Mouse (Mus musculus) c-Kit-positive CD71-positive TER-119-negative erythroid progenitor cells, embryonic 14.5 days (primary cell): ENCODE data around the gene Lgals4.
"Not testable (repeated sequence)": the region's sequence is repeated elsewhere in the genome, so short reads cannot be mapped to it uniquely, and the experiment has no call there.

Source experiments
- DNase-seq: peaks from one replicate; pipeline ENCODE4 v3.0.0-alpha.2; 2013; ENCODE audit warnings: low read depth

Lgals4 gene

DNA sequence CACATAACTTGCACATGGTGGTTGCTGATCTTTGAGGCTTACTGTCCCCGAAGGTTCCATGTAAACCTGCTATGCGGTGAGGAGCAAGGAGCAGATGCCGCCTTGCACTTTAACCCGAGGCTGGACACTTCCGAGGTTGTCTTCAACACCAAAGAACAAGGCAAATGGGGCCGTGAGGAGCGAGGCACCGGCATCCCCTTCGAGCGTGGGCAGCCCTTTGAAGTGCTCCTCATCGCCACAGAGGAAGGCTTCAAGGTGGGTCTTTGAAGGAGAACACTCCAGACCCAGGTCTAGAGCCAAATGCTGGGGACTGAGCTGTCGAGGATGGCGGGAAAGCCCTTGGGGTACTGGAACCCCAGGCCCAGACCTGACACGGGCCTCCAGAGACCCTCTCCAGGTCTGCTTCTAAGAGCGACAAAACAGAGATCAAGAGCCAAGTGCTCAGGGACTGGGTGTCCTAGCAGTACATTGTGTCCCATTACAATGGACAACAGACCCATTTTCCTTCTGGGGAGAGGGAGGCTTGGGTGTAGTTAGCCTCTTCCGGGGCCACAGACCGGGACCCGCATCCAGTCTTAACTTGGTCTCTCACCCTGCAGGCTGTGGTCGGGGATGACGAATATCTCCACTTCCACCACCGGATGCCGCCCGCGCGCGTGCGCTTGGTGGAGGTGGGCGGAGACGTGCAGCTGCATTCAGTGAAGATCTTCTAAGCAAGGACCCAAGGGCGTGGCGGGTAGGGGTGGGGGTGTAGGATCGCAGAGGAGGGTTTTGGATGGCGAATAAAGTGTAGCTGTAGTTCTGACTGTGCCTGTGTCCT lies 32.0 kb downstream of the Lgals4 start:
- peak; percentile 83 for DNase-seq

DNA sequence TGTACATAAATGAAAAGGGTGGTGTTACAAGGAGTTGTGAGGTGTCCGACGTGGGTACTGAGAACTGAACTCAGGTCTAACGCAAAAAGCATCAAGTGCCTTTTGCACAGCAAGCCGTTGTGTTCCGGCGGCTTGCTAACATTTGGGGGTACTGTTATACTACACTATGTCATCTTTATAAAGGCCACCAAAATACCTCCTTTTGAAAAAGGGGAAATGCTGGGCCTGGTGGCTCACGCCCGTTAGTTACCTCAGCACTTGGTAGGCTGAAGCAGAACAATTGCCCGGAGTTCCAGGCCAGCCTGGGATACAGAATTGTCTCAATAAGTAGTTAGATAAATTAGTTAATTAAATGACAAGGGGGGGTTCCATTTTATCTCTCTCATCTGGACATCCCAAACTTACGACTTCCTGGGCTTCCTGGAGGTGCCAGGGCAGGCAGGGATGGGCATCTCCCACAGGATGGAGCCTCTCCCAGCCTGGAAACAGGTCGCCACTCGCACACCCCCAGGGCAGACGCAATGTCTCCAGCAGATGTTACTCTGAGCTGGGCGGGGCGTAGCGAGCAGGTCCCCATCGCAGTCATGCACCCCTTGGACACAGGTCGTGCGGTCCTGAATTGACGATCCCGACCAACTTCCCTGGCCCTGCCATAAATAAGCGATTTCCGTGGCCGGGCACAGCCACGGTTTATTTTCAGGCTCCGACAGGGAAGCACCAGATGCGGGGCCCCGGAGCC lies 33.3 kb downstream of the Lgals4 start:
- no peak for DNase-seq

DNA sequence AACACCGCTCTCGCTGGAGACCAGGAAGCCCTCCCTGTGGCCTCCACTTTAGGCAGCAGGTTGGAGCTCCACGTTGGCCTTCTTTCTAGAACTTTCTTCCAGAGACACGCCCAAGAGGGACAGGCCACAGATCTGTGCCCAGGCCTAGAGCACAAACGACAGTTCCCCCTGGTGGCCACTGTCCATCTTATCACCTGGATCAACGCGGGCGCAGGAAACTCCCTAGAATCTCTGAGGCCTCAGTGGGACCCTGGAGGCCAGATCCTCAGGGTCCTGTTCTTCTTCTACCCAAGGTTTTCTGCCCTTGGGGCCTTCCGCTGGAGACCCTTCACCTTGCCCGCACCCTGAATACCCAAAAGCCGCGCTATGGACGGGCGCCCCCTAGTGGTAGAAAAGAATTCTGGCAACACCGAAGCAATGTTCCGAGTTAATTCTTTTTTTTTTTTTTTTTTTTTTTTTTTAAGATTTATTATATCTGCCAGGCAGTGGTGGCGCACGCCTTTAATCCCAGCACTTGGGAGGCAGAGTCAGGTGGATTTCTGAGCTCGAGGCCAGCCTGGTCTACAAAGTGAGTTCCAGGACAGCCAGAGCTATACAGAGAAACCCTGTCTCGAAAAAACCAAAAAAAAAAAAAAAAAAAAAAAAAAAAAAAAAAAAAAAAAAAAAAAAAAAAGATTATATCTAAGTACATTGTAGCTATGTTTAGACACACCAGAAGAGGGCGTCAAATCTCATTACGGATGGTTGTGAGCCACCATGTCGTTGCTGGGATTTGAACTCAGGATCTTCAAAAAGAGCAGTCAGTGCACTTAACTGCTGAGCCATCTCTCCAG lies 34.1 kb downstream of the Lgals4 start:
- DNase-seq, result peak; percentile 69

DNA sequence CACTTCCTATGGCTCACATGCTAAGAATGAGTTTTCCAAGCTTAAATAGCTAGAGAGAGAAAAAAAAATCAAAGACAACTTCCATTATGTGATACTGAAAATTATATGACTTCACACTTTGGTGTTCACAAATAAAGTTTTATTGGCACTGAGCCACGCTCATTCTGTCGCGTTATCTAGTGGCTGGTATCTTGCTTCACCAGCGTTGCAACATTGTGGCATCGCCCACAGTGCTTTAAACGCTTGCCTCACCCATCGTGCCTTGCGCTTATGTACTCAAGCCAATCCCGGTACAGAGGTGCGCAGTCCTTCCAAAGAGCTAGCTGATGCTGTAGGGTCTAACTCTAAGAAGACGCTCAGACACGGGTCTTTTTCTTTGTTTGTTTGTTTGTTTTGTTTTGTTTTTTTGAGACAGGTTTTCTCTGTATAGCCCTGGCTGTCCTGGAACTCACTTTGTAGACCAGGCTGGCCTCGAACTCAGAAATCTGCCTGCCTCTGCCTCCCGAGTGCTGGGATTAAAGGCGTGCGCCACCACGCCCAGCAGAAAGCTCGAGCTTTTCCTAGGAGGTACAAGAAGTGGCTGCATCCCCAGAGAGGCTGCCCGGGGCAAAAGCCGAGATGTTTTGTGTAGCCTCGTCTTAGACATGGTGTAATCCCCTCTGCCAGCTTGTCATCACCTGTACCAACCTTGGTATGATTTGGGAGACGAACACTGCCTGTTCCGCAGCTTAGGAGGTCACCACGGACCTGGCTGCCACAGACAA lies 37.4 kb downstream of the Lgals4 start:
- DNase-seq, result no peak

DNA sequence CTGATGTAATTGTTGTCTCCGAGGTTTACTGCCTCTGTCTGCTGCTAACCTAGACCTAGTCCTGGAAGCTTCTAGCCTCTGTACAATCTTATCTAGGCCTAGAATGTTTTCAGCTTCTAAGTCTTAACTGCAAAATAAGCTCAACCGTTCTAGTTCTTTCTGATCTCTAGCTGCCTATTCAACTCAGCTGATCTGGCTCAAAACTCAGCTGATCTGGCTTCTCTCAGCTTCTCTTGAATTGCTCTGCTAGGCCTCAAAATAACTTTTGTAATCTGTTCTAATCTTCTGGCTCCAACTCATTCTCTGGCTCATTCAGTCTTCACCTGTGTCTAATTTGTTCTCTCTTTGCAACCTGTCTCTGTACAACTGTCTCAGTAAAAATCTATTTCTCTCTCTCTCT lies 40.9 kb downstream of the Lgals4 start:
- no peak for DNase-seq

DNA sequence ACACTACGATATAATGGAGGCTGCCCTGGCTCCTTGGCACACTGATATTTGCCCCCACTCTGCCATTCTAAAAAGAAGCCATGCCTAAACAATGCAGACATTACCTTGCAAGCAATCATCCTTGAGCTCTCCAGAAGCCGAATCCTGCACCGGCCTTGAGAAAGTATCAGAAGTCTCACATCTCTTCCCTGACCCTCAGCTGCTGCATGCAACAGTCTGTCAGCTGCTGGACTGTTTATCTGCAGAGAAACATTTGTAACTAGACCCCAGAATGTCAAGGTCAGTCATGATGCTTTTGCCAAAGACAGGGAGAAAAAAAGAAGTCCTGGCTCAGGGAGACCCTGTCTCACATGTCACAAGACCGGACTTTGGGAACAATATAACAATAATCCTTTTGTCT lies 42.4 kb downstream of the Lgals4 start:
- no peak for DNase-seq

DNA sequence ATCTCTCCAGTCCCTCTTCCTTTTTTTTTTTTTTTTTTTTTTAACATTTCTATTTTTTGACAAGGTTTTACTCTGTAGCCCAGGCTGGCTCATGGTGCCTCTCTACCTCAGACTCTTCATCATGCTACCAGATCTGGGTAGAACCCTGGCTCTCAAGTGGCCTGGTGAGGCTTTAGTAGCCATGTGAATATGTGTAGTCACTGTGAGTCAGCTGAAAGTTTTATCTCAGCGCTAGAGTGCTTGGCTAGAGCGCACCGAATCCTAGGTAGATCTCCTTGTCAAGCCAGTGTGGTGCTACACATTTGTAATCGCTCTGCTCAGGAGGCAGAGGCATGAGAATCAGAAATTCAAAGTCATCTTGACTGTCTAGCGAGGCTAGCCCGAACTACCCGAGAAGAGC lies 43.5 kb downstream of the Lgals4 start:
- DNase-seq, result peak; percentile 25

DNA sequence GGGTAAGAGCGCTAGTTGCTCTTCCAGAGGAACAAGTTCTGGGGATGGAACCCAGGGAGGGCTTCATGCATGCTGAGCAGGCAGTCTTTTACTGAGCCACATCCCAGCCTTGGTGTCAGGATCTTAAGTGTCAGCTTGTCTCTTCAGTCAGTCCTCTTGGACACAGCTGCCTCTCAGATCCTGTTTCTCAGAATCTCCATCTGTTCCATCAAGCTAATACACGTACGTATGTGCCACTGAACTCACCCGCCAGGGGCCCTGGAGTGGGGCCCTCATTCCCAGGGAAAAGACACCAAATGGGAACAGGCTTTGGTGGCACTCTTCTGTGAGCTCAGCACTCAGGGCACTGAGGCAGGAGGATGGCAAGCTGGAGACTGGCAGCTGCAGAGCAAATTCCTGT lies 44.2 kb downstream of the Lgals4 start:
- DNase-seq, result no peak

DNA sequence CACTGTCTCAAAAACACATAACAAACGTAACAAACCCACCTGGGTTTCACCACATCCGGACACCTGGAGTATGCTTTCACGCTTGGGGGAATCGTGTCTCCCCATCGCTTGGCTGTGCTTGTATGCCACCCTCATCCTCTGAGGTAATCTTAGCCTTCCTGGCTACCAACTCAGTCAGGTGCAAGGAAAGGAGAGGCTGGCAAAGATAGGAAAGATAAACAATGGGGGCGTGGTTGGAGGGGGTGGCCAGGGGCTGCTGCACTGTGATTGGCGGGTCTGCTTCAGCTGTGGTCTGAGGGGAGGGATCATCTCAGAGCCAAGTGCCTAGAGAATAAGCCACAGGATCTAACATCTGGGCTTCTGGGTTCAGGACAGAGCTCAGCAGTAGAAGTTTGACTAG lies 46.0 kb downstream of the Lgals4 start:
- no peak for DNase-seq

DNA sequence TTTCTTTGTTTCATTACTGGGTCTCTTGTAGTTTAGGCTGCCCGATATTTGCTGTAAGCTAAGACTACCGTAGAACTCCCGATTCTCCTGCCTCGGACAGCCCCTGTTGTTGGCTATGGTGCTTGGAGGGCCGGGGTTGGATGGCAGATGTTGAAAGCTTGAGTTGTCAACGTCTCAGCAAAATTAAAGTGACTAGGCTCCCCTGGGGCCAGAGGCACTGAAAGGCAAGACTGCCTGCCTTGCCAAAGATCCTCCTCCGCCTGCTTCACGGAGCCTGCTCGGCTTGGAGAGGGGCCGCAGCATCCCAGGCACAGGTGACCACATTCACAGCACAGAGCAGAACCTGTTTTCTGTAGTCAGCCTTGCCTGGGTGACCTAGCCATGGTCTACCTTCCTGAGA lies 46.9 kb downstream of the Lgals4 start:
- DNase-seq, result no peak

DNA sequence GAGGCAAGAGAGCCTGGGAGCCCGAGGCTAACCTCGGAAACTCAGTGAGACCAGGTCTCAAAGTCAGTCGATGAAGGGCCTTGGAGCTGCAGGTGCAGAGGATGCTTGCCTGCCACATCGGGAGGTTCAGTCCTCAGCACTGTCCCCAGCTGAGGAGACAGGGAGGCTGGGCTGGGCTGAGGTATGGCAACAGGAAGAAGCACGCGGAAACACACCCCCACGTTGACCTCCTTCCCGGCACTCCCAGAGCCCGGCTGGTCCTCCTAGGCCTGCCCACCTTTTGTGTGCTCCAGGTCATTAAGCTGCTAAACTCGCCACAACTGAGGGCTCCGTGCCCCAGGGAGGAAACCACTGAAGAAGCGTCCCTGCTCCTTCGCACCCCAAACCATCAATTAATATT lies 47.5 kb downstream of the Lgals4 start, which contains the start of gene Capn12:
Gene Capn12 (plus strand): TSS at position 224 of the 400 bp plus-strand sequence.
- no peak for DNase-seq

DNA sequence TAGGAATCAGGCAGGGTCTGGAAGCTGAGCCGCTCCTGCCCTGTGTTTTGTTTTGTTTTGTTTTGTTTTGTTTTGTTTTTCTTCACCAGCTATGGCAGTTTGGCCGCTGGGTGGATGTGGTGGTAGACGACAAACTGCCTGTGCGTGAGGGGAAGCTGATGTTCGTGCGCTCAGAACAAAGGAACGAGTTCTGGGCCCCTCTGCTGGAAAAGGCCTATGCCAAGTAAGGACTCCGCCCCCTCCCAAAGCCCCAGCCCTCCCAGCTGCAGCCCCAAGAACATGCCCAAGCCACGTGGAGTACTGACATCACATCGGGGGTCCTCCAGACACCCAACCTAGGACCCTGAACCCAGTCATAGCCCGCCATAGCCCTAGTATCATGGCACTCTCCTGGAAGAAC lies 49.4 kb downstream of the Lgals4 start:
- no peak for DNase-seq

DNA sequence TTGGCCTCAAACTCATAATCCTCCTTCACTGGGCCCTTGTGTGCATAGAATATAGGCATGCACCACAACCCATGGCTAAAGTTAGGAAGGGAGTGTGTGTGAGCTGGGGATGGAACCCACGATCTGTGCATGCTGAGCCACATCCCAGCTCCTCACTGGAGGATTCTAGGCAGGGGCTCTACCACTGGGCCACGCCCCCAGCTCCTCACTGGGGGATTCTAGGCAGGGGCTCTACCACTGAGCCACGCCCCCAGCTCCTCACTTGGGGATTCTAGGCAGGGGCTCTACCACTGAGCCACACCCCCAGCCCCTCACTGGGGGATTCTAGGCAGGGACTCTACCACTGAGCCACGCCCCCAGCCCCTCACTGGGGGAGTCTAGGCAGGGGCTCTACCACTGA lies 50.0 kb downstream of the Lgals4 start:
- not testable (repeated sequence) for DNase-seq

DNA sequence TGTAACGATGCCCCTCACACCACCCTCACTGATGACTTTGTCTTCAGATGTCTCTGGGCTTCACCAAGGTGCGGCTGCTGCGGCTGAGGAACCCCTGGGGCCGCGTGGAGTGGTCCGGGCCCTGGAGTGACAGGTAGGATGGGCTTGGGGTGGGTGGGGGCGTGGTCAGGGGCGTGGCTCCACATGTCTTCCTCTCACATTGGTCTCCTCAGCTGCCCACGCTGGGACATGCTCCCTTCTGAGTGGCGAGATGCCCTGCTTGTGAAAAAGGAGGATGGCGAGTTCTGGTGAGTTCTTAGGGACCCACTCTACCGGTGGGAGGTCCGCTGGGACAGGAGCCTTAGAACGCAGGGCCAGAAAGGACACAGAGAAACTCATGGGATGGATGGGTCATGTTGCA lies 52.8 kb downstream of the Lgals4 start:
- DNase-seq, result no peak

DNA sequence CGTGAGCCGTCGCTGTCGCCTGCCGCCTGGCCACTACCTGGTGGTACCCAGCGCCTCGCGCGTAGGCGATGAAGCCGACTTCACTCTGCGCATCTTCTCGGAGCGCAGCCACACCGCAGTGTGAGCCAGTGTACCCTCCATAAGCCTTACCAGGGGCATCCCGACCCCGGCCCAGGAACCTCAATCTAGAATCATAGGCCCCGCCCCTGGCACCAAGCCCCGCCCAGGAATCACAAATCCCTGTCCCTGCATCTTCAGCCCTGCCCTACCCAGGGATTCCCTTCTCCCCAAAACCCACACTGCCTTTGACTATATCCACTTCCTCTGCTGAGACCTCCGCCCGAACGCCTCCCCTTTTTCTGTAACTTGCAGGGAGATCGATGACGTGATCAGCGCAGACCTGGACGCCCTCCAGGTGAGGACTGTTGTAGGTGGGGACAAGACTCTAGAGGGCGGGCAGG lies 55.1 kb downstream of the Lgals4 start:
- no peak for DNase-seq
